Mouse (Mus musculus) midbrain, embryonic 15.5 days (tissue): ENCODE data around the gene Smim27. TPM values are rescaled to one million over a fixed set of nuclear protein-coding genes. Genes with fewer than 3 reads are reported as not detected.
A peak's percentile ranks its signal among the peaks of the same experiment; 100 is the strongest.

Experiments
- ATAC-seq: fragments of 200-750 bp; cut with Nextera tagmentation; replicated peaks from 2 replicates; pipeline ENCODE4 v1.8.0; 2017; ENCODE audit warnings: moderate TSS enrichment
- H3K27ac ChIP-seq: fragments of 300-500 bp; sonication (generic); 2 replicates; pipeline ENCODE4 v1.5.1; 2015; ENCODE audit warnings: mild to moderate bottlenecking, inconsistent platforms
- H3K27me3 ChIP-seq: fragments of 300-500 bp; sonication (generic); replicated peaks from 2 replicates; pipeline ENCODE4 v1.6.1; 2015; ENCODE audit warnings: inconsistent platforms
- H3K36me3 ChIP-seq: fragments of 300-500 bp; sonication (generic); replicated peaks from 2 replicates; pipeline ENCODE4 v1.6.1; 2015; ENCODE audit warnings: inconsistent platforms
- H3K4me1 ChIP-seq: fragments of 300-500 bp; sonication (generic); 2 replicates; pipeline ENCODE4 v1.6.1; 2015; ENCODE audit warnings: inconsistent platforms
- H3K4me2 ChIP-seq: fragments of 300-500 bp; sonication (generic); 2 replicates; pipeline ENCODE4 v1.6.1; 2015; ENCODE audit warnings: inconsistent platforms, mild to moderate bottlenecking, moderate library complexity
- H3K4me3 ChIP-seq: fragments of 300-500 bp; sonication (generic); 2 replicates; pipeline ENCODE4 v1.5.1; 2015; ENCODE audit warnings: mild to moderate bottlenecking, inconsistent platforms
- H3K9ac ChIP-seq: fragments of 300-500 bp; sonication (generic); 2 replicates; pipeline ENCODE4 v1.6.1; 2015; ENCODE audit warnings: mild to moderate bottlenecking, inconsistent platforms
- H3K9me3 ChIP-seq: fragments of 300-500 bp; sonication (generic); 2 replicates; pipeline ENCODE4 v1.6.1; 2016; ENCODE audit warnings: inconsistent platforms
- WGBS: fragments of 180-500 bp; shearing (Covaris S2); methylation state at CpG from one replicate; pipeline ENCODE4 v1.1.7; 2015; ENCODE audit warnings: mixed read lengths; 5-methylcytosine and 5-hydroxymethylcytosine counted together
- polyA plus RNA-seq: library from polyadenylated mRNA; unstranded; fragments of >200 nt; fragmentation: Nextera tagmentation; extraction: Ambion mirVana; gene quantifications from 2 replicates; pipeline ENCODE4 v1.2.1, GENCODE M21; 2015

Gene Smim27
- polyA plus RNA-seq, 1 experiment from 2014 or later = 12.5 TPM

GRCm38 (mm10) chr4:40238483-40239408 lies 30.6 kb upstream of the Smim27 start:
- Histone ChIP-seq H3K4me2 (peak overlapping the region; percentile 79), H3K36me3 (no peaks in the 10 kb centered on the region), H3K4me3 (peak overlapping the region; percentile 45), H3K9ac (peak overlapping the region; percentile 40; the same call in 1 of the 2 replicates), H3K27me3 (peaks cover 6% of the 10 kb centered on the region), H3K27ac (no peak overlapping the region), H3K4me1 (peaks cover 11% of the 10 kb centered on the region), H3K9me3 (no peaks in the 10 kb centered on the region)
- WGBS = 2% methylated on average over 17 of the region's 17 CpGs
- peak; percentile 60; the same call in 1 of the 2 replicates for ATAC-seq

- 4% methylated on average over 34 of the region's 35 CpGs for WGBS
- Histone ChIP-seq H3K4me1 (peaks cover 11% of the 10 kb centered on the region), H3K4me3 (peak within 1 kb of the TSS; percentile 45), H3K9me3 (no peaks in the 10 kb centered on the region), H3K27ac (no peak within 1 kb of the TSS), H3K36me3 (no peaks in the 10 kb centered on the region), H3K4me2 (peak within 1 kb of the TSS; percentile 79), H3K9ac (peak within 1 kb of the TSS; percentile 40), H3K27me3 (peaks cover 6% of the 10 kb centered on the region)
- ATAC-seq = peak; percentile 71
Observed at GRCm38 (mm10) chr4:40239409-40240271, 29.7 kb upstream of the Smim27 start, which contains the start of gene Ddx58. Ddx58 (minus strand) TSS chr4:40239828.

- Histone ChIP-seq H3K36me3 (no peaks in the 10 kb centered on the region), H3K4me3 (peak overlapping the region; percentile 45; the same call in 1 of the 2 replicates), H3K27me3 (peaks cover 6% of the 10 kb centered on the region), H3K27ac (no peak overlapping the region), H3K9me3 (no peaks in the 10 kb centered on the region), H3K4me1 (peaks cover 11% of the 10 kb centered on the region), H3K9ac (no peak overlapping the region), H3K4me2 (peak overlapping the region; percentile 79)
- ATAC-seq = peak; percentile 17
- WGBS = 54% methylated on average over 5 of the region's 5 CpGs
Observed at GRCm38 (mm10) chr4:40240272-40240744, 29.1 kb upstream of the Smim27 start.

- H3K4me2 ChIP-seq = no peak overlapping the region
- H3K36me3 ChIP-seq = no peaks in the 10 kb centered on the region
- 65% methylated on average over 6 of the region's 6 CpGs for WGBS
- H3K4me3 ChIP-seq = no peak overlapping the region
- ATAC-seq = no peak
- H3K9ac ChIP-seq = no peak overlapping the region
- H3K9me3 ChIP-seq = no peaks in the 10 kb centered on the region
- no peak overlapping the region for H3K27ac ChIP-seq
- peaks cover 11% of the 10 kb centered on the region for H3K4me1 ChIP-seq
- peaks cover 6% of the 10 kb centered on the region for H3K27me3 ChIP-seq
Observed at GRCm38 (mm10) chr4:40241928-40242327, 27.5 kb upstream of the Smim27 start.

- no peak for ATAC-seq
Observed at GRCm38 (mm10) chr4:40243006-40243405, 26.4 kb upstream of the Smim27 start.

GRCm38 (mm10) chr4:40244035-40244434 lies 25.3 kb upstream of the Smim27 start:
- WGBS = 86% methylated on average over 8 of the region's 8 CpGs
- Histone ChIP-seq H3K27ac (no peak overlapping the region), H3K4me3 (no peak overlapping the region), H3K36me3 (no peaks in the 10 kb centered on the region), H3K4me1 (peaks cover 5% of the 10 kb centered on the region), H3K27me3 (peaks cover under 1% of the 10 kb centered on the region; the same call in 1 of the 2 replicates), H3K9ac (no peak overlapping the region), H3K9me3 (no peaks in the 10 kb centered on the region), H3K4me2 (no peak overlapping the region)
- ATAC-seq = no peak

More at GRCm38 (mm10) chr4:40243006-40243405, 26.4 kb upstream of the Smim27 start:
- Histone ChIP-seq H3K9me3 (no peaks in the 10 kb centered on the region), H3K27me3 (peaks cover 6% of the 10 kb centered on the region), H3K9ac (no peak overlapping the region), H3K4me2 (no peak overlapping the region), H3K36me3 (no peaks in the 10 kb centered on the region), H3K4me1 (peaks cover 11% of the 10 kb centered on the region), H3K27ac (no peak overlapping the region), H3K4me3 (no peak overlapping the region)
- WGBS = 85% methylated on average over 4 of the region's 4 CpGs

- Histone ChIP-seq H3K36me3 (no peaks in the 10 kb centered on the region), H3K27ac (no peak overlapping the region), H3K4me3 (no peak overlapping the region), H3K4me1 (no peaks in the 10 kb centered on the region), H3K4me2 (no peak overlapping the region), H3K9ac (no peak overlapping the region), H3K27me3 (no peaks in the 10 kb centered on the region), H3K9me3 (no peaks in the 10 kb centered on the region)
- WGBS = 91% methylated on average over 5 of the region's 5 CpGs
- ATAC-seq = no peak
Observed at GRCm38 (mm10) chr4:40250984-40251383, 18.4 kb upstream of the Smim27 start.

- Histone ChIP-seq H3K4me2 (no peak overlapping the region), H3K27ac (no peak overlapping the region), H3K9ac (no peak overlapping the region), H3K36me3 (no peaks in the 10 kb centered on the region), H3K4me3 (no peak overlapping the region), H3K4me1 (no peaks in the 10 kb centered on the region), H3K27me3 (no peaks in the 10 kb centered on the region), H3K9me3 (no peaks in the 10 kb centered on the region)
- no peak for ATAC-seq
- WGBS = 72% methylated on average over 2 of the region's 2 CpGs
Observed at GRCm38 (mm10) chr4:40253766-40254165, 15.6 kb upstream of the Smim27 start.

- Histone ChIP-seq H3K4me2 (no peak overlapping the region), H3K4me3 (no peak overlapping the region)
- WGBS = 90% methylated on average over 8 of the region's 8 CpGs
Observed at GRCm38 (mm10) chr4:40254385-40255103, 14.8 kb upstream of the Smim27 start.

GRCm38 (mm10) chr4:40264321-40264720 lies 5.1 kb upstream of the Smim27 start:
- H3K9me3 ChIP-seq = no peaks in the 10 kb centered on the region
- ATAC-seq = no peak
- no peak overlapping the region for H3K27ac ChIP-seq
- 82% methylated on average over 1 of the region's 1 CpGs for whole genome bisulfite sequencing
- H3K36me3 ChIP-seq = peaks cover 29% of the 10 kb centered on the region
- H3K4me3 ChIP-seq = no peak overlapping the region
- H3K9ac ChIP-seq = no peak overlapping the region
- no peak overlapping the region for H3K4me2 ChIP-seq
- H3K4me1 ChIP-seq = peaks cover 27% of the 10 kb centered on the region
- no peaks in the 10 kb centered on the region for H3K27me3 ChIP-seq

More at GRCm38 (mm10) chr4:40254385-40255103, 14.8 kb upstream of the Smim27 start:
- no peak for ATAC-seq
- Histone ChIP-seq H3K27me3 (no peaks in the 10 kb centered on the region), H3K27ac (no peak overlapping the region), H3K9me3 (no peaks in the 10 kb centered on the region), H3K36me3 (no peaks in the 10 kb centered on the region), H3K9ac (no peak overlapping the region), H3K4me1 (no peaks in the 10 kb centered on the region)

- WGBS = 68% methylated on average over 7 of the region's 7 CpGs
- Histone ChIP-seq H3K9me3 (no peaks in the 10 kb centered on the region), H3K4me1 (peaks cover 33% of the 10 kb centered on the region), H3K27me3 (no peaks in the 10 kb centered on the region), H3K4me2 (peak overlapping the region; percentile 89), H3K9ac (peak overlapping the region; percentile 84), H3K36me3 (peaks cover 1% of the 10 kb centered on the region), H3K4me3 (peak overlapping the region; percentile 88), H3K27ac (peak overlapping the region; percentile 97)
- no peak for ATAC-seq
Observed at GRCm38 (mm10) chr4:40267681-40268080, 1.7 kb upstream of the Smim27 start.
